Mouse (Mus musculus) kidney, embryonic 15.5 days (tissue): ENCODE measurements around the gene Otop3. TPM values are rescaled to one million over a fixed set of nuclear protein-coding genes. Genes with fewer than 3 reads are reported as not detected.
A peak's percentile ranks its signal among the peaks of the same experiment; 100 is the strongest.

ENCODE experiments used
- ATAC-seq: fragments of 200-750 bp; cut with Nextera tagmentation; replicated peaks from 2 replicates; pipeline ENCODE4 v1.8.0; 2017; ENCODE audit warnings: moderate TSS enrichment; ENCODE audit not compliant: low FRiP score
- H3K27ac ChIP-seq: fragments of 300-500 bp; sonication (generic); 2 replicates; pipeline ENCODE4 v1.5.1; 2015; ENCODE audit warnings: mild to moderate bottlenecking, inconsistent platforms
- H3K27me3 ChIP-seq: fragments of 300-500 bp; sonication (generic); 2 replicates; pipeline ENCODE4 v1.6.1; 2015; ENCODE audit warnings: inconsistent platforms
- H3K36me3 ChIP-seq: fragments of 300-500 bp; sonication (generic); 2 replicates; pipeline ENCODE4 v1.6.1; 2015; ENCODE audit warnings: inconsistent platforms
- H3K4me1 ChIP-seq: fragments of 300-500 bp; sonication (generic); 2 replicates; pipeline ENCODE4 v1.6.1; 2015; ENCODE audit warnings: inconsistent platforms
- H3K4me2 ChIP-seq: fragments of 300-500 bp; sonication (generic); 2 replicates; pipeline ENCODE4 v1.6.1; 2015; ENCODE audit warnings: moderate library complexity, mild to moderate bottlenecking, inconsistent platforms
- H3K4me3 ChIP-seq: fragments of 300-500 bp; sonication (generic); replicated peaks from 2 replicates; pipeline ENCODE4 v1.5.1; 2015; ENCODE audit warnings: mild to moderate bottlenecking, inconsistent platforms
- H3K9ac ChIP-seq: fragments of 300-500 bp; sonication (generic); 2 replicates; pipeline ENCODE4 v1.6.1; 2015; ENCODE audit warnings: mild to moderate bottlenecking, inconsistent platforms
- H3K9me3 ChIP-seq: fragments of 300-500 bp; sonication (generic); replicated peaks from 2 replicates; pipeline ENCODE4 v1.6.1; 2016; ENCODE audit warnings: inconsistent platforms
- WGBS: fragments of 180-500 bp; shearing (Covaris S2); methylation state at CpG from one replicate; pipeline ENCODE4 v1.1.7; 2015; ENCODE audit warnings: mixed read lengths; 5-methylcytosine and 5-hydroxymethylcytosine counted together
- polyA plus RNA-seq: library from polyadenylated mRNA; unstranded; fragments of >200 nt; fragmentation: Nextera tagmentation; extraction: Ambion mirVana; gene quantifications from 2 replicates; pipeline ENCODE4 v1.2.1, GENCODE M21; 2015

Gene Otop3
- not detected in 2 replicates for polyA plus RNA-seq

DNA sequence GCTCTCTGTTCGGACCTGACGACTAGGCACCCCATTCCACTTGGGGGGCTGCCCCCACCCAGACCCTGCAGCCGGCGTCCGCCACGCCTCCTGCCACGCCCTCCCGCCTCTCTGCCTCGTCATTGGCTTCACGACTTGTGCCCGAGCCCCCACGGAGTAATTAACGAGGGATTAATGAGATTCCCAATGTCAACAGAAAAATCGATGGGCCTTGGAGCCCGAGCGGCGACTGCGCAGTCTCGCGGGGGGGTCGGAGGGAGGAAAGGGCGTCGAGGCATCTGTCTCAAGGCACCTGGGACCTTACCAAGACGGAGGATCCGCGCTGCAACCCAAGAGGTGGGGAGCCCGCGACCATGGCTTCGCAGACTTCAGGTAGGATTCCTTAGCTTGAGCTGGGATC, at the start of gene Otop3:
Gene Otop3, plus strand, starts transcription at position 201 of the 400 bp plus-strand sequence.
- H3K9me3 ChIP-seq: no peaks in the 10 kb centered on the region
- H3K4me1 ChIP-seq: peaks cover 5% of the 10 kb centered on the region
- H3K9ac ChIP-seq: no peak within 1 kb of the TSS
- peaks cover 81% of the 10 kb centered on the region for H3K27me3 ChIP-seq
- 7% methylated on average over 29 of the region's 29 CpGs for WGBS
- H3K36me3 ChIP-seq: no peaks in the 10 kb centered on the region
- H3K27ac ChIP-seq: no peak within 1 kb of the TSS
- H3K4me3 ChIP-seq: peak within 1 kb of the TSS; percentile 12; the same call in 1 of the 2 replicates
- ATAC-seq: no peak
- peak within 1 kb of the TSS; percentile 43 for H3K4me2 ChIP-seq

GRCm38 (mm10) chr11:115285282-115285681, 49.2 kb upstream of the Otop3 start:
- 0 out of 2 replicates have a peak, but pooled peaks cover 3% of the 10 kb centered on the region for H3K27me3 ChIP-seq
- ATAC-seq: no peak
- H3K4me2 ChIP-seq: no peak overlapping the region
- H3K4me3 ChIP-seq: no peak overlapping the region
- no peak overlapping the region for H3K27ac ChIP-seq
- peaks cover 7% of the 10 kb centered on the region for H3K4me1 ChIP-seq
- 64% methylated on average over 4 of the region's 4 CpGs for WGBS
- no peak overlapping the region for H3K9ac ChIP-seq
- H3K9me3 ChIP-seq: no peaks in the 10 kb centered on the region
- H3K36me3 ChIP-seq: no peaks in the 10 kb centered on the region

- no peak overlapping the region for H3K4me2 ChIP-seq
- H3K27ac ChIP-seq: no peak overlapping the region
- no peaks in the 10 kb centered on the region for H3K36me3 ChIP-seq
- ATAC-seq: no peak
- no peak overlapping the region for H3K4me3 ChIP-seq
- 75% methylated on average over 19 of the region's 19 CpGs for WGBS
- H3K27me3 ChIP-seq: 0 out of 2 replicates have a peak, but pooled peaks cover 3% of the 10 kb centered on the region
- peaks cover 14% of the 10 kb centered on the region for H3K4me1 ChIP-seq
- no peak overlapping the region for H3K9ac ChIP-seq
- no peaks in the 10 kb centered on the region for H3K9me3 ChIP-seq
Observed at GRCm38 (mm10) chr11:115286201-115286993, 48.1 kb upstream of the Otop3 start.

DNA sequence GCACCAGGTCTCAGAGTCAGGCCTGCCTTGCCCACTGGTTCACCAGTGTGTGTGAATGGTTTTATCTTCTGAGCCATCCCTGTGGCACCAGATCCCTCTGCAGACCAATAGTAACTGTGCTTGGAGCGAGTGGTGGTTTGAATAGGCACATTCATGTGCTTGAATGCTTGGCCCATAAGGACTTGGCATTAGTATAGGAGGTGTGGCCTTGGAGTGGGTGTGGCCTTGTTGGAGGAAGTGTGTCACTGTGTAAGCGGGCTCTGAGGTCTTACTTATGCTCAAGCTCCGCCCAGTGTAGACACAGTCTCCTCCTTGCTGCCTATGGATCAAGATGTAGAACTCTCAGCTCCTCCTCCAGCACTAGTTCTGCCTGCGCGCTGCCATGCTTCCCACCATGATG, 47.1 kb upstream of the Otop3 start:
- no peak overlapping the region for H3K4me2 ChIP-seq
- WGBS: 89% methylated on average over 5 of the region's 5 CpGs
- H3K9me3 ChIP-seq: no peaks in the 10 kb centered on the region
- ATAC-seq: no peak
- peaks cover 17% of the 10 kb centered on the region for H3K4me1 ChIP-seq
- no peak overlapping the region for H3K4me3 ChIP-seq
- H3K27me3 ChIP-seq: 0 out of 2 replicates have a peak, but pooled peaks cover 3% of the 10 kb centered on the region
- H3K36me3 ChIP-seq: no peaks in the 10 kb centered on the region
- H3K9ac ChIP-seq: no peak overlapping the region
- H3K27ac ChIP-seq: no peak overlapping the region

DNA sequence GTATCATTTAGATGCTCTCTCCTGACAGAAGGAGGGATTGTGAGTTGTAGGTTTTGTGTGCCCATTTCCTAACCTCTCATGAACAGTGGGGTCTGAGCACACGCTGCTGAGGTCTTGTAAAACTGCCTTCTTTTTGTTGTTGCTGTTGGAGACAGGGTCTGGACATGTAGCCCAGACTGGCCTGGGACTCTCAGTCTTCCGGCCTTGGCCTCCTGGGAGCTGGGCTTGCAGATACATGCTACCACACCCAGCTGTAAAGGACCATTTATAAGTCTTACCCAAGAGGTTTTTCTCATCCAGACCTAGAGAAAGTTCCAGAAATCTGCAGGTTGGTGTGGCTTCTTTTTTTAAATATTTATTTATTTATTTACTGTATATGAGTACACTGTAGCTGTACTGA, 46.2 kb upstream of the Otop3 start:
- no peaks in the 10 kb centered on the region for H3K9me3 ChIP-seq
- no peak overlapping the region for H3K9ac ChIP-seq
- no peak overlapping the region for H3K4me3 ChIP-seq
- H3K36me3 ChIP-seq: no peaks in the 10 kb centered on the region
- peaks cover 17% of the 10 kb centered on the region for H3K4me1 ChIP-seq
- 71% methylated on average over 2 of the region's 2 CpGs for WGBS
- H3K27me3 ChIP-seq: 0 out of 2 replicates have a peak, but pooled peaks cover 3% of the 10 kb centered on the region
- no peak overlapping the region for H3K4me2 ChIP-seq
- no peak overlapping the region for H3K27ac ChIP-seq
- ATAC-seq: no peak

GRCm38 (mm10) chr11:115289885-115290284, 44.6 kb upstream of the Otop3 start:
- H3K9me3 ChIP-seq: no peaks in the 10 kb centered on the region
- H3K9ac ChIP-seq: no peak overlapping the region

GRCm38 (mm10) chr11:115290314-115290713, 44.2 kb upstream of the Otop3 start:
- WGBS: 82% methylated on average over 1 of the region's 1 CpGs
- H3K4me3 ChIP-seq: no peak overlapping the region
- H3K27ac ChIP-seq: 0 out of 2 replicates have a peak overlapping the region, but pooled peaks have one; percentile 23
- H3K27me3 ChIP-seq: 0 out of 2 replicates have a peak, but pooled peaks cover 3% of the 10 kb centered on the region
- H3K9ac ChIP-seq: no peak overlapping the region
- no peak for ATAC-seq
- H3K4me2 ChIP-seq: no peak overlapping the region
- H3K9me3 ChIP-seq: no peaks in the 10 kb centered on the region
- no peaks in the 10 kb centered on the region for H3K36me3 ChIP-seq
- peaks cover 17% of the 10 kb centered on the region for H3K4me1 ChIP-seq

More at GRCm38 (mm10) chr11:115289885-115290284, 44.6 kb upstream of the Otop3 start:
- Histone ChIP-seq H3K27ac (no peak overlapping the region), H3K4me1 (peaks cover 17% of the 10 kb centered on the region), H3K27me3 (0 out of 2 replicates have a peak, but pooled peaks cover 3% of the 10 kb centered on the region), H3K4me3 (no peak overlapping the region), H3K36me3 (no peaks in the 10 kb centered on the region), H3K4me2 (no peak overlapping the region)
- WGBS: 66% methylated on average over 8 of the region's 8 CpGs
- ATAC-seq: no peak

- no peak; the same call in 1 of the 2 replicates for ATAC-seq
- Histone ChIP-seq H3K4me1 (peaks cover 15% of the 10 kb centered on the region), H3K9me3 (no peaks in the 10 kb centered on the region), H3K27me3 (peaks cover 6% of the 10 kb centered on the region; the same call in 1 of the 2 replicates), H3K36me3 (no peaks in the 10 kb centered on the region), H3K27ac (0 out of 2 replicates have a peak overlapping the region, but pooled peaks have one; percentile 23), H3K4me2 (no peak overlapping the region), H3K9ac (no peak overlapping the region), H3K4me3 (no peak overlapping the region)
- WGBS: 47% methylated on average over 6 of the region's 6 CpGs
Observed at GRCm38 (mm10) chr11:115290919-115291318, 43.6 kb upstream of the Otop3 start.

DNA sequence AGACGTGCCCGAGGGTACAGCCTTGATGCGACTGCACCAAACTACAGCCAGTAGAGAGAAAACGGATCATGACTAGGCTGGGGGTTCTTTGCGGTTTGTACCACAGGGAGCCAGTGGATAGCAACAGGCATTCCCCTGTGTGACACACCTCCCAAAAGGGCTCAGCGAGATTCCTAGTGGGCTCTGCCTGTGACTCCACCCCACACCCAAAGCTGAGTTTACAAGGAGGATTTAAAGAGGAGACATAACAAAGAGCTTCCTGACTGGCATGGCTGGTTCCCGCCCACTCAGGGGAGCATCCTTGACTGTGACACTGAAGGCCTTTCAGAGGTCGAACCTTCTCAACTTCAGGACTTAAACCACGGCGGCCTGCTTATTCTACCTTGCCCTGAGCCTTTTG, 43.0 kb upstream of the Otop3 start:
- 71% methylated on average over 10 of the region's 10 CpGs for WGBS
- no peaks in the 10 kb centered on the region for H3K9me3 ChIP-seq
- H3K27me3 ChIP-seq: peaks cover 11% of the 10 kb centered on the region
- H3K9ac ChIP-seq: no peak overlapping the region
- H3K4me3 ChIP-seq: no peak overlapping the region
- peaks cover 15% of the 10 kb centered on the region for H3K4me1 ChIP-seq
- no peak for ATAC-seq
- H3K36me3 ChIP-seq: no peaks in the 10 kb centered on the region
- H3K4me2 ChIP-seq: no peak overlapping the region
- no peak overlapping the region for H3K27ac ChIP-seq

GRCm38 (mm10) chr11:115292631-115293375, 41.7 kb upstream of the Otop3 start:
- no peak overlapping the region for H3K4me2 ChIP-seq
- no peak overlapping the region for H3K9ac ChIP-seq
- peaks cover 27% of the 10 kb centered on the region for H3K4me1 ChIP-seq
- H3K9me3 ChIP-seq: no peaks in the 10 kb centered on the region
- H3K27ac ChIP-seq: no peak overlapping the region
- no peak for ATAC-seq
- peaks cover 24% of the 10 kb centered on the region for H3K27me3 ChIP-seq
- no peak overlapping the region for H3K4me3 ChIP-seq
- no peaks in the 10 kb centered on the region for H3K36me3 ChIP-seq
- 64% methylated on average over 14 of the region's 14 CpGs for WGBS

- Histone ChIP-seq H3K27me3 (peaks cover 45% of the 10 kb centered on the region), H3K36me3 (no peaks in the 10 kb centered on the region), H3K9ac (no peak overlapping the region), H3K4me3 (no peak overlapping the region), H3K4me2 (no peak overlapping the region), H3K27ac (no peak overlapping the region), H3K4me1 (peaks cover 18% of the 10 kb centered on the region), H3K9me3 (no peaks in the 10 kb centered on the region)
- no peak for ATAC-seq
- WGBS: 82% methylated on average over 11 of the region's 11 CpGs
Observed at GRCm38 (mm10) chr11:115295939-115296338, 38.6 kb upstream of the Otop3 start.
